Mouse (Mus musculus) c-Kit-positive CD71-positive TER-119-negative erythroid progenitor cells, embryonic 14.5 days (primary cell): ENCODE results near the gene 4933406M09Rik.

Experiments
- DNase-seq: peaks from one replicate; pipeline ENCODE4 v3.0.0-alpha.2; 2013; ENCODE audit warnings: low read depth

Gene 4933406M09Rik

GRCm38 (mm10) chr1:134385666-134386065 lies at the start of gene 4933406M09Rik:
Gene 4933406M09Rik (plus strand): TSS chr1:134385940.
- DNase-seq: no peak

GRCm38 (mm10) chr1:134336958-134337710 lies 48.6 kb upstream of the 4933406M09Rik start:
- no peak for DNase-seq

DNA sequence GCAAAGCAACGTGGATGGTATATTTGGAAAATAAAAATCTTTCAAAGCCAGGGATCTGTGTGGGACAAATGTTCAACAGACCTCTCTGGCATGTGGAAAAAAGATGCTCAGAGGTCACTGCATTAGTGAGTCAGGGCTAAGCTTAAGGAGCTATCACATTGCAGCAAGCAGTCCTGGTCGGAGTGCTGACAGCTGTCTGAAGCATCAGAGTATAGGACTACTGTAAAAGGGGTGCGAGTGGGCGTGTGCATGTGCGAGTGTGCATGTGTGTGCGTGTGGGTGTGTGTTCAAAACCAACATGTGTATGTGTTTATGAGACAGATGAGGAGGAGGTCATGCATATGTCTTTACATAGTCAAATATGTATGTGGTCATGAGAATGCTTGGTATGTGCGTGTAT lies 46.6 kb upstream of the 4933406M09Rik start:
- no peak for DNase-seq

- DNase-seq: no peak
Measured at GRCm38 (mm10) chr1:134339757-134340619, 45.8 kb upstream of the 4933406M09Rik start.

- DNase-seq: no peak
Measured at GRCm38 (mm10) chr1:134341641-134342277, 44.0 kb upstream of the 4933406M09Rik start.

DNA sequence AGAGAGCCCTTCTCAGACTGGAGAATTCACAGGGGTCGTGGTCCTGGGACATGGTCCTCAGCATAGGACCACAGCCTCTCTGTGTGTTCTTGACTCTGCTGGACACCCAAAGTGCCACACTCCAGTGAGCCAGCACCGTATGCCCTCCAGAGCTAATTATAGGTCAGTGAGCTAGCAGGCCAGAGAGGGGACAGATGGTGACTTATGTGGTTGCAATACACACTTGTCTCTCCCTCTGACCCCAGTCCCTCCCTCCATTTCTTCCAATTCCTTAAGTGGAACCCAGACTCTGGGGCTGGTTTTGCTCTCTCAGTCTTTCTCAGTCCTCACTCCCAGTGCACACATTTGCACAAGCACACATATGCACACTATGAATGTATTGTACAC lies 43.5 kb upstream of the 4933406M09Rik start:
- DNase-seq: no peak

DNA sequence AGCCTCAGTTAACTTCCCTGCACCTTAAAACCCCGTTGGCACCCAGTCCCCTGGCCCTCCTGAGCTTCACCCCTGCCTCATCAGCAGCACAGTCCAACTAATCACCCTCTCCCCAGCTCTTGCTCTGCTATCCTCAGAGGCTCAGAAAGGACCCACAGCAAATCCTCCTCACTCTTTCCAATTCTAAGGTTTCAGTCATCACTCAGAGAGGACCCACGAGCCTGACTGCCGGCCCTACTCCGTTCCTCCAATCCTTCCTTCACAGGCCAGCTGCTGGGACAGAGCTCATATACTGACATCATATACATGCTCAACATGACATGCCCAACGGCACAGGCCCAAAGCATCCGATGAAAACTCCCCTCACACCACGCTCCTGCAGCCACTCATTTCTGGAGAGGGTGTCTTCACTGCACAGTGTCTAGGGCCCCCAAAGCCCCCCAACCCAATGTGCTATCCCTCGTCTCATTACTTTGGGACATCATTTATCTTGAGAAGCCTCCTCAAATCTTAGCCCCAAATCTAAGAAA lies 42.9 kb upstream of the 4933406M09Rik start:
- DNase-seq: no peak

DNA sequence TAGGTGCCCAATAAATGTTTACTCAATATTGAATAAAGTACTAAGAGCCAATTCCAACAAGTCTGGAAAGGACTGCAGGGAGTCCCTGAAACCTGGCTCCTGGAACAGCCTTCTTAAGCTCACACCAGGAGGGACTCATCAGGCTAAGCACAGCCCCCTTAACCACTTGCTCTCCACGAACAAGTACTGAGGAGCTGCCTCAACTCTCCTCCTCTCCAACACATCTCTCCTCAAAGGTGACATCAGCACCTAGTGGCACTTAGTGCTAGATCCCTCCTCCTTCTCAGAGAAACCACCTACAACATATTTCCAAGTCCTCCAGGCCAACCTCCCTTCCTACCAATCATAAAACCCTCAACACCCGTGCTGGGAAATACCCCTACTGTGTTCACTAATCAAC lies 42.2 kb upstream of the 4933406M09Rik start:
- no peak for DNase-seq

GRCm38 (mm10) chr1:134344005-134344950 lies 41.5 kb upstream of the 4933406M09Rik start:
- peak; percentile 83 for DNase-seq

- no peak for DNase-seq
Measured at GRCm38 (mm10) chr1:134345075-134345474, 40.7 kb upstream of the 4933406M09Rik start.

- no peak for DNase-seq
Measured at GRCm38 (mm10) chr1:134347791-134348190, 37.9 kb upstream of the 4933406M09Rik start.

GRCm38 (mm10) chr1:134353326-134353725 lies 32.4 kb upstream of the 4933406M09Rik start:
- DNase-seq: no peak

DNA sequence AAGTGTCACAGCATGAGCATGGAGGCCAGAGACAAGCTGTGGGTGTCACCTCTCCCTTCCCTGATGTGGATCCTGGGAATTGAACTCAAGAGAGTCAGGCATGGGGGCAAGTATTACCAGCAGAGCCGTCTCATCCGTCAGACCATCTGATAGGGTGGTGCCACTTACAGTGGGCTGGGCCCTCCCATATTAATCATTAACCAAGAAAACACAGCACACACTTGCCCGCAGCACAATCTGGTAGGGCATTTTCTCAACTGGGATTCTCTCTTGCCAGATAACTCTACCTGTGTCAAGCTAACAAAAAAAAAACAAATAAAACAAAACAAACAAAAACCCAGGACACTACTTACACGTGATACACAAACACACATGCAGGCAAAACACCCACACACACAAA lies 28.3 kb upstream of the 4933406M09Rik start:
- DNase-seq: no peak

DNA sequence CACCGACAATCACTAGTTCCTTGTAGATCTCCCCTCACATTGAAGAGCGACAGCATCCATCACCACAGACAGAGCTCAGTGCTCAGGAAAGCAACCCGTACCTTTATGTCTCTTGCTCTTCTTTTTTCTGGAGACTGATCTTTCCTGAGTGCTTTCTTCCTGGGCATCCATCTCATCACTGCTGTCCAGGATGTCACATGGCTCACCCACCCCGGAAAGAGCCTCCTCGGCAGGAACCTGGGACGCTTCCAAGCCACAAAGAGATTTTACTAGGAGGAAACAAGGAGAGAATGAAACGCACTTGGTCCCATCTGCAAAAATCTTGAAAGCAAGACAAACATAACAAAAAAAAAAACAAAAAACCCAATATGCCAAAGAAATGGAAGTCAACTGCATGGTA lies 25.1 kb upstream of the 4933406M09Rik start:
- DNase-seq: no peak

- DNase-seq: peak; percentile 16
Measured at GRCm38 (mm10) chr1:134361195-134361856, 24.4 kb upstream of the 4933406M09Rik start.

DNA sequence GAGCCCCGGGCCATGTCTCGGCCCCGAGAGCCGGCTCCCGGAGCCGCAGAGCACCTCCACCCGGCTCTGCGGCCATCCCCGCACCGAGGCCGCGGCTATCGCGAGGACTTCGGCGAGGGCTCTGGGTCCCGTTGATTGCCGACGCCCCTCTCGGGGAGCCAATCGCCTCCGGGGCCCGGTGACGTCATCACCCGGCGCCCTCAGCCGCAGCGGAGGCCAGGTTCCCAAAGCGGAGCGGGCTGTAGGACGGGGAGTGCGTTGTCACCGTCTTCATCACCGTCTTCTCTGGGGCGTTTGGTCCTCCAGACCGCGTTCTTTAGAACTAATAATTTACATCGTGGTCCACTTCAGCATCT lies 23.9 kb upstream of the 4933406M09Rik start, which contains the start of gene Tmem183a:
Gene Tmem183a (minus strand): TSS at position 123 of the 356 bp plus-strand sequence.
- peak; percentile 91 for DNase-seq

DNA sequence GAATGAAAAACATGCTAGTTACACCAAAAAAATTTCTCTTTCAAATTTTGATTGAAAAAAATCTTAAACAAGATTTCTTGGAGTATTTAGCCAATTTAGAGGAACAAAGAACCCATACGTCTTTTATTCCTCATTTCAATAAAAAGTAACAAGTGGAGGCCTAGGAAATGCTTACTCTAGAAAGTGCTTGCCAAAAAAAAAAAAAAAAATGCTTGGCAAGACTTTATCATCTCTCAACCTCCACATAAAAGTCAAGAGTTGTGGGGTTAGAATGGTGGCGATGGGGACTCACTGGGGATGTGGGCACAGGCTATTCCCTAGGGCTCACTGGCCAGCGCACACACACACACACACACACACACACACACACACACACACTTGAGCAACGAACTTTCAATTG lies 22.5 kb upstream of the 4933406M09Rik start:
- no peak for DNase-seq

GRCm38 (mm10) chr1:134365491-134365890 lies 20.2 kb upstream of the 4933406M09Rik start:
- DNase-seq: no peak

DNA sequence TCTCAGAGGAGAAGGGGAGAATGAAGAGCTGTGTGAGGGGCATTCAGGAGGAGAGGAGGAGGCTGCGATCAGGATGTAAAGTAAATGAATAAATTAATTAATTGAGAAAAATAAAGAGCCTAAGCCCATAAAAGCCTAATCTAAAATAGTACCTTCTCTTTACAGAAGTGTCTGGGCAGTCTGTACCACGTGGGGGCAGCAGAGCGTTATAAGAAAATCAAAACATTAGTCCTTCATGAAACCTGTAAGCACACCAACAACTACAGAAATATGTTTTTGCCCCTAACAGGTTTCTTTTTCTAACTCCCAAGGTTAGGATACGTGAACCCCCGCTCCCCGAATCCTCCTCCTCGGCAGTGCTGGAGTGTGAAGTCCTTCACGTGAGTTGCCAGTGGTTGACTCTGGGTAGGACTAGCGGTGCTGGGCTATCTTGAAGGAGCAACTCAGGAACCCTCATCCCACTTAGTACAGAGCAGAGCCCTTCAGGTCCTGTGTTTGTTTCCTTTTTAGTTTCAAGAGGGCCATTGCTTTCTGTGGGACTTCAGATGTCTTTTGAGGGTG lies 16.9 kb upstream of the 4933406M09Rik start:
- DNase-seq: peak; percentile 51

DNA sequence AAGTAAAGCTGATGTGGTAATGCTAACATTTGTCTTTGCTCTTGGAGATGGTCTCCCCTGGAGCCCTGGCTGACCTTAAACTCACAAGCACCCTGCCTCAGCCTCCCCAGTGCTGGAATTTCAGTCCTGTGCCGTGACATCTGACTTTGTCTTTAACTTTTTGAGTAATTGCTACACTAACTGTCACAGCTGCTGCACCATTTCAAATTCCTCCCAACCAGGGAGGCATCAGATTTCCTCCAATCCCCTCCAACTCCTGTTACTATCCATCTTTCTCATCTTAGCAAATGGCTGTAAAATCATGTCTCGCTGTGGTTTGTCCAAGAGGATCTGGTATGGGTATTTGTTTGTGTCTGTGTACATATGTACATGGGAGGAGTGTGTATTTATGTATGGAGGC lies 11.6 kb upstream of the 4933406M09Rik start:
- DNase-seq: no peak
